Mouse (Mus musculus): Measurements from ENCODE around the gene Nbeal2.
A peak's percentile ranks its signal among the peaks of the same experiment; 100 is the strongest.

The Nbeal2 gene

DNA sequence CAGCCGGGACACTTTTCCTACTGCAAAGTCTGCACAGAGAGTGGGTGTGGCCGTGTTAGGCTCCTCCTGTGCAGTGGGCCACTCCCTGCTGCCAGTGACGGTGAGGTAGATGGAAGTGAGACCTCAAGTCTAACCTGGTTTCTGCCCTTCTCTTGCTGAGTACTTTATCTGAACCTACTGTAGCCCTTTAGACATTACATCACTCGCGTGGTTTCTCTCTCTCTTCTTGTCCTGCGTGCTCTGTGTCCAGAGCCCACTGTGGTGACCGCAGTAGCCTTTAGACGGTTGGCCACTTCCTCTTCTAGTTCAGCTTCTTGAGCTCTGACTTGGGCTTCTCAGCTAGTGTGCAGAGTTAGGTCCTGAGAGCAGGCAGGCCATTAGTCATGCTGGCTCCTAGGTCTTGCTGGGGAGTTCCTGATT lies 22.5 kb upstream of the Nbeal2 start:
- DNase-seq (ENCODE audit: low spot score): no peak

DNA sequence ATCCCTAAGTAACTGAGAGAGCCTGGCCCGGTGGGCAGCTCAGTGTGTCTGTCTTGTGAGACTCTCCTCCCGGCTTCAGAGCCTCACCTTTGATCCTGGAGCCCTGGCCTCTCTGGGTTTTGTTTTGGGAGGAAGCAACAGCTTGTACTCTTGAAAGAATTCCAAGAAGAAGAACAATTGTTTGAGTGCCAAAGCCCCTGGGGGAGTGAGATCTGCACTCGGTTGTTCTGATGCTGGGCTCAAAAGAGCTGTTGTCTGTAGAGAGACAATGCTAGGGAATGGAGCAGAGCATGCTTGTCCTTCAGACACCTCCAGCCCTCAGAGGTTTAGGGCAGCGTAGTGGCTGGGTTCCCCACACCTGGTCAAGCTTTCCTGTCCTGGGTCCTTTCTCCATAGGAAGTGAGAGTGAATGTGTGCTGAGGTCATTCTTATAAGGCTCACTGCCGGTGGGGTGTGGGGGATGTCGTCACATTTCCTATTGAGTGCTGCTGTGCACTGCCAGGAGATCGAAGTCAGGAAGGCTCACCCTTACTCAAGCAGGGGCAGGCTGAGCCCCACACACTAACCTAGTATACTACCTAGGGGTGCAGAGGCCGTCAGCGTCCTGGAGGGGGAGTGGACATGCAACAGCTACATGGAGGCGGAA lies 19.3 kb upstream of the Nbeal2 start:
- DNase-seq (ENCODE audit: low spot score): peak; percentile 43

DNA sequence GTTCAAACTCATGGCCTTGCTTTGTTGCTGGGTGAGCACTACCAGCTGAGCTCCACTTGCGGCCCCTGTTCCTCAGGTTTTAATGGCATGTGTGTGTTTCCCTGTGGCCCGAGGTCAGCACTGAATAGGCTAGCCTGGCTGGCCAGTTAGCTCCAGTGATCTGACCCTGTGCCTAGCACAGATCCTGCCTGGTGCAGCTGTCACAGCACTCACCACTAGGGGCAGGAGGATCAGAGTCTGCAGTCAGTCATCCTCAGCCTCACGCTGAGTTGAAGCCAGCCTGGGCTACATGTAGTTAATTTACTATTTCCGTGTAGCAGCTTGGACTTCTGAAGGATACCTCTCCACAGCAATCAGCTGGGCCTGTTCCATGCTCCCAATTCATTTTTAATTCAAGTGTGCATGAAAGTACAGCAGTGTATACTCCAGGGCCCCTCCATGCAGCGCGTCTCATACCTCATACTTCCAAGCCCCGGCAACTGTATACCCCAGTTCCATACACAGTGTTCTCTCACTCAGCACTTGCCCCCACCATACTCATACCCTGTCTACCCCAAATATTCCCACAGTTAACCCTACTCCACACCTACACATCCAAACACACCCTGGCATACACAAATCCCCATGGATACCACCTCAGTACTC lies 18.6 kb upstream of the Nbeal2 start:
- peak; percentile 56 for DNase-seq (ENCODE audit: low spot score)

- no peak for DNase-seq (ENCODE audit: low spot score)
Measured at GRCm38 (mm10) chr9:110669785-110670184, 15.8 kb upstream of the Nbeal2 start.

- no peak for DNase-seq (ENCODE audit: low spot score)
Measured at GRCm38 (mm10) chr9:110668601-110669293, 14.8 kb upstream of the Nbeal2 start.

DNA sequence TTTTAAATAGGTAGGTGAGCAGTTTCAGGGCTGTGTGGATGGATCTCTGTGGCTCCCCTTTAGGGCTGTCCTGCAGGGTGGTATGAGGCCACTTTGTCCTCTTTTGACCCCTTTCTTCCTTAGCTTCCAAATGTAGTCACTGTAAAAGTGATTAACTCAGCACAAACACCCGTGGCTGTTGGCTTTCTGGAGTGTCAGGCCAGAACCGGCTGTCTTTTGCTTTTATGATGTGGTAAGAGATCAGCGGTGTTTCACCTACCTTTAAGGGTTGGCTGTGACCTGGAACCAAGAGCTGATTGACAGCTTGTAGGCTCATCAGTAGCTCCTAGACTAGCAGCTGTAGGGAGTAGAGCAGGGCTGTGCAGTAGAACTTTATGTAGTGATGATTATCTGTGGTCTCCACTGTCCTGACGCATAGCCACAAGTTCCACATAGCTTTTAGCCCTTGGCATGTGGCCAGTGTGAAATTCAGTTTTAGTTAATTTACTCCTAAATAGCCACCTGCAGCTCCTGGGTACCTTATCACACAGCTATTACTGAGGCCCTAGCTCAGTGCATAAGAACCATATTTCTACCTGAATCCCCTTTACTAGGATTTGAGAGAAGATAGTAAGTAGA lies 13.4 kb upstream of the Nbeal2 start:
- DNase-seq (ENCODE audit: low spot score): no peak

- DNase-seq (ENCODE audit: low spot score): no peak
Measured at GRCm38 (mm10) chr9:110666374-110666773, 12.4 kb upstream of the Nbeal2 start.

DNA sequence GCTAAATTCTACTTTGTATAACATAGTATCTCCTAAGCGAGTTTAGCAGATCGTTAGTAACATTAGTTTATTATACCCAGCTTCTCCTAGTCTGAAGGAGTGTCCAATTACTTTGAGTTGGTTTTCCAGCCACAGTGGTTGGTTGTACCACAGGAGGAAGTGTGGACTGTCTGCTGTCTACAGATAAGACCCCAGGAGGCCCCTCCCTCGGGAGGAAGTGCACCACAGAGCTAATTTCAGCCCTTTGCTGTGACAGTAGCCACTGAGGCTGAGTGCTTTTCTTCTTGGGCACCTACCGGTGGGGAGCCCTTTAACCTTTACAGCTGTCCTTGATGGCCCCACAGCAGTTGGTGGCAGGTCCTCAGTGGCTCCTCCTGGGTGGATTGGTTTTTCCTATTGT lies 12.0 kb upstream of the Nbeal2 start:
- peak; percentile 67 for DNase-seq (ENCODE audit: low spot score)

DNA sequence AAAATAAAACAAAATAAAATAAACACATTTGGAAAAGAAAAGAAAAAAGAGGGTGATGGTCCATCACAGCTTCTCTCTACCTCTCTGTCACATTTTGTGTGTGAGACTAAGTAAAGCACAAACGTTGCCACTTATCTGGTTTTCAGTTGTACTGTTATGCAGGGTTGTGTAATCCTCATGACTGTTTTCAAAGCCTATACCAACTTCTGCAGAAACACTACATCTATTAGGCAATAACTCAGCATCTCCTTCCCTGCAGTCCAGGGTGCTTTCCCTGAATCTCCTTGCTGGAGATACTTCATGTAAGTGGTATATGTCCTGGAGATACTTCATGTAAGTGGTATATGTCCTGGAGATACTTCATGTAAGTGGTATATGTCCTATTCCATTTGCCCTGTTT lies 8.9 kb upstream of the Nbeal2 start:
- DNase-seq (ENCODE audit: low spot score): no peak

DNA sequence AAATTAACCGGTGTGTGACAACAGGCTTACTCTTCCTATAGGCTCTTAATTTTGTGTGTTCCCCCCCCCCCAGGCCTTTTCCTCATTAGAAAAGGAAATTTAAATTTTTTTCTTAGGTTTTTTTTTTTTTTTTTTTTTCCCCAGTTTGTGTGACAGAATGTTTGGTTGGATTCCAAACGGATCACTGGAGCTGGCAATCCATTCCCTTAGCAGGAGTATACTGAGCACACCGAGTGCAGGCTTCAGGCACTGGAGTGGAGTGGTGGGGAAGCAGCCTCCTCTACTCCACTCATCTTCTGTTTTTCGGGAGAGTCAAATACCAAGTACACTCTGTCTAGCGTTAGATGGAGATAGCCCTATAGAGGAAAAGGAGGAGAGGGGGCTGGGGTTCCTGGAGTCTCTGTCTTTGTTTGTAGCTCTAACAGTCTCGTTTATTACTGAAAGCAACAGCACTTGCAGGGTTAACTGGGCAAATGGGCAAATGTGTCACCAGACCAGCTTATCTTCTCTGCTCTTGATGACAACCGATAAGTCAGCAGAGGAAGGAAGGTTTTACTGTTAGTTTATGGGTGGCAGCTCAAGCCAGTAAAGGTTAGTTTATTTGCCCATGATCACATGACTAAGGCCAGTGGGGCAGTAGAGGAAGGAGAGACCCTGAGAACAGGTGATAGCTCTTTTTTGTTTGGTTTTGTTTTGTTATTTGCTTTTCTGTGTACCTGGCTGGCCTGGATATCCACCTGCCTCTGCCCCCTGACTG lies 7.1 kb upstream of the Nbeal2 start:
- peak; percentile 80 for DNase-seq (ENCODE audit: low spot score)

DNA sequence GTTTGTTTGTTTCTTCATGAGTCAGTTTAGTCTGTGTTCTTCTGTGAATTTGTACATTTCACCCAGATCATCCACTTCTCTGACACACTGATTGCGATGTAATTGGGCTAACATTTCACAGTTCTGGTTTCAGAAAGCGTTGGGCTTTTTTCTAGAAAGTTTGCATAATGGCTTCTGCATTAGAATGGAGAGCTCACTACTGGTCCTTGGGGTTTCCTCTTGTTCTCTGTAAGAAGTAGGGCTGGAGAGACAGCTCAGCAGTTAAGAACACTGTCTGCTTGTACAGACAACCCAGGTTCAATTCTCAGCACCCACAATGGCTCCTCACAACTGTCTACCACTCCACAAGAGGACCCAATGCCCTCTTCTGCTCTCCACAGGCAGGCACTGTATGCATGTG lies 6.2 kb upstream of the Nbeal2 start:
- no peak for DNase-seq (ENCODE audit: low spot score)

GRCm38 (mm10) chr9:110659521-110659920 lies 5.6 kb upstream of the Nbeal2 start:
- no peak for DNase-seq (ENCODE audit: low spot score)

DNA sequence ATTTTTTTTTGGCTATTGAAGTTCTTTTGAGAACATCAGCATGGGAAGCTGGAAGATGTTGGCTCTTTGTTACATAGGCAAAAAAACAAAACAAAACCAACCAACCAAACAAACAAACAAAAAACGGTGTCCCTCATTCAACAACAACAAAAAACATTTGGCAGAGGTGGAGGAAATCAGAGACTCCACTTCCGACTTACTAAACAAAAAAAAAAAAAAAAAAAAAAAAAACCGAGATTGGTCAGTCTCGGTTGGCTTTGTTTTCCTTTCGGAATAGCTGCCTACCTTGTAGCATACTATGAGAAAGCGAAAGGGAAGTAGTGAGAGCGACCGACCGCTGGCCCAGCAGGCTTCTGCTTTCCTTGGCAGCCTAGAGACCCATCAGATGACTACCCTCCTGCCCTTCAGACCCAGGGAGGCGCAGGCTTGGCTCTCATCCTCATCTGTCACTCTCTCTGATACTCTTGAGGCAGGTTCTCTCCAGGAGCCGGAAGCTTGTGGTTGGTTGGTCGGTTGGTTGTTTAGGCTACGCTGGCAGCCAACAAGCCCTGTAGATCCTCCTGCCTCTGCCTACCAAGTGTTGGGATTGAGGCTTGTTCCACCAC lies 3.6 kb upstream of the Nbeal2 start:
- no peak for DNase-seq (ENCODE audit: low spot score)

DNA sequence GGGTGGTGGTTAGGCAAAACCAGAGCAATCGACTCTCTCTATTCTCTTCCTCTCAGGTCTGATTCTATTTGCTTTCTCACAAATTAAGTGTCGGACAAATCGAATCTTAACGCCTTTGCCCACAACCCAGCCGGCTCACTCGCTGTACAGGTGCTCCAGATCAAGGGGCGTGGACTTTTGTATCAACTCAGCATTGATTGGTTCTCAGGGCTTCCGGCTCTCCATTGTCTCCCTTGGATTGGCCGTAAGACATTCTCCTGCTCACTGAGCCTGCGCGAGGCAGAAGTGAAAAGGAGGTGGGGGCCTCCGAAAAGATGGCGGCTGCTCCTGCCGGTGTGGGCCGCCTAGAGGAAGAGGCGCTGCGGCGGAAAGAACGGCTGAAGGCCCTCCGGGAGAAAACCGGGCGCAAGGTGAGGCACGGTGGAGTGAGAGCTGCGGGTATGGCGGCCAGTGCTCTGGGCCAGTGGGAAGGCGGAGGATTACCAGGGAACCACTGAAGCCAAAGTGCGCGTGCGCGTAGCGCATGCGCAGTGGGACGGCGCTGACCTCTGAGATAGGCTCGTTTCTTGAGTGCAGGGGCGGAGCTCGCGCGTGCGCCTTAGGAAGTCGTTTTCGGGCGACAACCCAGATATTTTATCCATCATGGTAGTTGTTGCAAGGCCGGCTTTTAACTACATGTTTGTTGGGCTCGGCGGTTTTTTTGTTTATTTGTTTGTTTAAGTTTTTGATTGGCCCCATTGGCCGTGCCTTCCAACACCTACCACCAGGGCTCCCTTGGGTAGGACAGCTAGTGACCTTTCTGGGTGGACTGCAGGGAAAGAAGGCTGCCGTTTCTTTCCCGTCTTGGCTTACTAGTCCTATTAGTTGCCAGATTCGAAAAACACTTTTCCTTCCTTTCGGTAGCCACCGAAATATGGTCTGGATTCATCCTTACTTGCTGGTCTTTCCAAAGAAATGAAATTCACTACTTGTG lies 2.6 kb upstream of the Nbeal2 start, which contains the start of gene Ccdc12:
TSS of gene Ccdc12 (plus strand) at position 255 of the 973 bp plus-strand sequence.
- peak; percentile 96 for DNase-seq (ENCODE audit: low spot score)

DNA sequence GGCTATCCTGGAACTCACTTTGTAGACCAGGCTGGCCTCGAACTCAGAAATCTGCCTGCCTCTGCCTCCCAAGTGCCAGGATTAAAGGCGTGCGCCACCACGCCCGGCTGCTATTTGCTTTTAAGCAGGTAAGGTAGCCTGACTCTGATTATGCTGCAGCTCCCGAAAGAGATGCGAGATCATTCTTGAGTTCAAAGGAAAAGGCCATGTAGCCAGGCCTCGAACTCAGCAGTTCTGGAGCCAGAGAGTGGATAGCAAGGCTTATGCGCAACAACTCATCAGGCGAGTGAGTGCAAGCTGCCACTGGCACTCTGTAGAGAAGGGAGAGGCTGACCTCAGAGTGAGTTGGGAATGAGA lies 1.7 kb upstream of the Nbeal2 start:
- DNase-seq (ENCODE audit: low spot score): no peak

GRCm38 (mm10) chr9:110654726-110655650 lies 1.0 kb upstream of the Nbeal2 start:
- no peak for DNase-seq (ENCODE audit: low spot score)

DNA sequence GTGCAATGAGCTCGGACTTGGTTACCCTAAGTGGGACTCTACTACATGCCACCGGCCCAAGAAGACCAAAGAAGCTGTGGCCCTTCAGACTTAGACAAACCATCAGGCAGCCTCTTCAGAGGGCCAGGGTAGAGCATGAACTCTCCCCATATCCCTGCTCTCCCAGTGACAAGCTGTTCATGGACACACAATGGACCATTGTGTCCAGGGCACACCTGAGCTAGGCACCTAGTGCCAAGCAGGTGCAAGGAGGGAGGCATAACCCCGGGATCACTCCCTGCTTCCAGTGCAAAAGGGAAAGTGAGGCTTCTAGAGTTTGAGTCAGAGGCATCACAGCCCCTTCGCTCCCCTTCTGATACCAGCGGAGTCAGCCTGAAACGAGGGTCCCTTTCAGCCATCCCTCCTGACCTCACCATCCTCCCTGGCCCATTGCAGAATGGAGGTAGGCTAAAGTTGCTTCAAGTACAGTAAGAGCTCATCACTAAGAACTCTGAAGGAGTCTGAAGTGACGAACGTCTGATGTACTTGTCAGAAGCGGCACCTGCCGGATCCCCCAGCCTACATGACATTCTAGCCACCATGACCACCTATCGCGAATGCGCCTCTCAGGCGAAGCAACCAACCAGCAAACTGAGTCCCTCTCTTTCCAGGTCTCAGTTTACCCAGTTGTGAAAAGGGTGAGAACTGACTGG lies 852 bp downstream of the Nbeal2 start:
- no peak for DNase-seq (ENCODE audit: low spot score)

DNA sequence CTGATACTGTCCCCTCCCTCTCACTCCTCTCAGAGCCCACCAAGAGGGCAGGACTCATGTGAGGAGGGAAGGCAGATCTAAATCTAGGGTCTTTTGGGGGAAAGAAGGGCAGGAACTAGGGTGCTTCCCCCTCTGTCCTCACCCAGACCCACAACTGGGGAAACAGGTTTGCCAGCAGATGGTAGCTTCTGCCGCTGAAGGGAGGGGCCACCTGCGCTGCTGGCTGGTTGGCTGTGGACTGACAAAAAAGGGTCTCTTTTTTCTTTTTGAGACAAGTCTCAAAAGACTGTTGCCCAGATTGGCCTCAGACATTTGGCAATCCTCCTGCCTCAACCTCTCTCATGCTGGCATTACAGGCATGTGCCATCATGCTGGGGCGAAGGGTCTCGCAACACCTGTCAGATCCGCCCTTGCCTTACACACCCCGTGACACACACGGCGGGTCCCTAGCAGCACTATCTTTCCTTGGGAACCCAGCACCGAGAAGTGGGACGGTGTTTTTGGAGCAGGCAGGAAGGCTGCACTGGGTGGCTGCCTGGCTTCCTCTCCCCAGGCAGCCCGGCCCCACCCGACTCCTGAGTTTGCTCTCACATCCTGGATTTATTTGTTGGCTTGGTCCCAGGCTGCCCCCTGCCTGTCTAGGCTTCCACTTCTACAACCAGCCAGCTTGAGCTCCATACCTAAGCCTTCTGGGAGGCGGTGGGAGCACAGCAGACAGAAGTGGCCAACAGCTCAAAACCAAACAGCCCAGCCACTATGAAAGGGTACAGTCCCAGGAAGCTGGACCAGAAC lies 1.8 kb downstream of the Nbeal2 start:
- DNase-seq (ENCODE audit: low spot score): no peak
